Mouse (Mus musculus) bone marrow, adult 2 months (tissue): Measurements from ENCODE around the gene Pcyox1.

Experiments
- CTCF ChIP-seq: fragments of 200-500 bp; IDR thresholded peaks from 2 replicates; pipeline ENCODE4 v1.5.1; 2011; ENCODE audit warnings: low read length, control low read depth; ENCODE audit not compliant: control insufficient read depth, insufficient read depth
- POLR2A ChIP-seq: fragments of 200-500 bp; IDR thresholded peaks from 2 replicates; pipeline ENCODE4 v1.6.1; 2011; ENCODE audit warnings: low read depth, mild to moderate bottlenecking, control low read depth, low read length, borderline replicate concordance; ENCODE audit not compliant: control insufficient read depth

- TF ChIP-seq CTCF (no peak), POLR2A (no peak)
Observed at GRCm38 (mm10) chr6:86399995-86400394, 3.0 kb upstream of the Pcyox1 start.
